Mouse (Mus musculus): ENCODE data around the gene Iqgap2. TPM values are rescaled to one million over a fixed set of nuclear protein-coding genes. Genes with fewer than 3 reads are reported as not detected.
A peak's percentile ranks its signal among the peaks of the same experiment; 100 is the strongest.

Iqgap2 gene
- total RNA-seq (2021), result 1 to 10 TPM; 2.2 to 2.5 TPM
- 0.61 and 1.1 TPM in 2 replicates for polyA plus RNA-seq (2012; rRNA removed)
- long read RNA-seq, full-length matches to known transcripts, result 1 of 1 reads
- long read RNA-seq, partial matches to known transcripts, result 0 of 1 reads
- long read RNA-seq, other reads (novel, unspliced or antisense), result 0 of 1 reads

- Histone ChIP-seq H3K27ac (peak within 1 kb of the TSS; percentile 34; the same call in 1 of the 2 replicates), H3K9ac (ENCODE audit: low read depth, low read length) (peak within 1 kb of the TSS; percentile 55), H3K79me2 (replicated peaks; ENCODE audit: control insufficient read depth, insufficient read depth, low read length) (no peaks in the 10 kb centered on the region), H3K36me3 (ENCODE audit: control insufficient read depth, insufficient read depth, low read length) (no peaks in the 10 kb centered on the region), H3K4me1 (ENCODE audit: control insufficient read depth, insufficient read depth, low read length) (no peaks in the 10 kb centered on the region; the same call in 1 of the 2 replicates), H3K27me3 (ENCODE audit: control insufficient read depth, insufficient read depth, low read length) (peaks cover 4% of the 10 kb centered on the region; the same call in 1 of the 2 replicates), H3K4me3 (peak within 1 kb of the TSS; percentile 62)
- under 1% methylated on average over 48 of the region's 48 CpGs for WGBS
- no peak for DNase-seq
- TF ChIP-seq CTCF (IDR thresholded peaks at IDR 0.05) (no peak), EP300 (IDR thresholded peaks at IDR 0.05; ENCODE audit: insufficient read depth, low read depth, low read length) (no peak), POLR2A (IDR thresholded peaks at IDR 0.05; ENCODE audit: insufficient read depth, low read depth, low read length) (no peak)
- intact Hi-C loops (cut with DNase I), result loop anchor here (5.0 to 10.0 kb wide), 3 partner anchors 117 to 329 kb away; no protein-coding TSS in a partner anchor
Measured at GRCm38 (mm10) chr13:95891491-95891925, at the start of gene Iqgap2. Gene Iqgap2 (minus strand): TSS chr13:95891922.

DNA sequence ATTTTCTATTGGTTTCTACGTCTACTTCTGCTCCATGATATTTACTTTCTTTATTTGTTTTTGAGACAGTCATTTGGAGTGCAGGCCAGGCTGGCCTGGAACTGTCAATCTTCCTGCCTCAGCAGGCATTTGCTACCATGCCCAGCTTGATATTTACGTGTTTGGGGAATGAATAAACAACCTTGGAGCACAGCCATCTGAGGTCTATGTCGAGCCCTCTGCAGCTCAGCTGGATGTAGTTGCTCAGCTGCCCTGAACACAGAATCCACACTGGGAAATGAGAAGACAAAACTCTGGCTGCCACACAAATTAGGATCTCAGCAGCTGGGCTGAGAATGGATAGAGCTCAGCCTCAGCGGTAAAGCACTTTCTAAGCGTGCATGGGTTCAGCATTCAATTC lies 49.1 kb upstream of the Iqgap2 start:
- no peak for TF ChIP-seq CTCF (IDR thresholded peaks at IDR 0.05)
- TF ChIP-seq EP300 (IDR thresholded peaks at IDR 0.05; ENCODE audit: insufficient read depth, low read depth, low read length), result no peak
- TF ChIP-seq POLR2A (IDR thresholded peaks at IDR 0.05; ENCODE audit: insufficient read depth, low read depth, low read length), result no peak
- H3K36me3 ChIP-seq (ENCODE audit: control insufficient read depth, insufficient read depth, low read length), result no peaks in the 10 kb centered on the region
- H3K27me3 ChIP-seq (ENCODE audit: control insufficient read depth, insufficient read depth, low read length), result no peaks in the 10 kb centered on the region
- H3K4me1 ChIP-seq (ENCODE audit: control insufficient read depth, insufficient read depth, low read length), result no peaks in the 10 kb centered on the region
- no peak overlapping the region for H3K9ac ChIP-seq (ENCODE audit: low read depth, low read length)
- no peak overlapping the region for H3K27ac ChIP-seq
- H3K79me2 ChIP-seq (replicated peaks; ENCODE audit: control insufficient read depth, insufficient read depth, low read length), result no peaks in the 10 kb centered on the region
- no peak overlapping the region for H3K4me3 ChIP-seq
- WGBS, result 75% methylated on average over 5 of the region's 5 CpGs
- no peak for DNase-seq
- intact Hi-C loops (cut with DNase I), result no loop called here

GRCm38 (mm10) chr13:95924201-95924621 lies 32.5 kb upstream of the Iqgap2 start:
- Histone ChIP-seq H3K9ac (ENCODE audit: low read depth, low read length) (no peak overlapping the region), H3K36me3 (ENCODE audit: control insufficient read depth, insufficient read depth, low read length) (no peaks in the 10 kb centered on the region), H3K79me2 (replicated peaks; ENCODE audit: control insufficient read depth, insufficient read depth, low read length) (no peaks in the 10 kb centered on the region), H3K27ac (no peak overlapping the region), H3K4me3 (no peak overlapping the region), H3K4me1 (ENCODE audit: control insufficient read depth, insufficient read depth, low read length) (no peaks in the 10 kb centered on the region), H3K27me3 (ENCODE audit: control insufficient read depth, insufficient read depth, low read length) (no peaks in the 10 kb centered on the region)
- intact Hi-C loops (cut with DNase I), result no loop called here
- TF ChIP-seq CTCF (IDR thresholded peaks at IDR 0.05), result no peak
- no peak for TF ChIP-seq EP300 (IDR thresholded peaks at IDR 0.05; ENCODE audit: insufficient read depth, low read depth, low read length)
- TF ChIP-seq POLR2A (IDR thresholded peaks at IDR 0.05; ENCODE audit: insufficient read depth, low read depth, low read length), result no peak
- WGBS, result 67% methylated on average over 2 of the region's 2 CpGs
- no peak for DNase-seq

GRCm38 (mm10) chr13:95922626-95923025 lies 30.9 kb upstream of the Iqgap2 start:
- DNase-seq, result peak in 1 of 2 experiments; percentile 8
- no peak overlapping the region for H3K9ac ChIP-seq (ENCODE audit: low read depth, low read length)
- no peaks in the 10 kb centered on the region for H3K36me3 ChIP-seq (ENCODE audit: control insufficient read depth, insufficient read depth, low read length)
- WGBS, result 70% methylated on average over 4 of the region's 4 CpGs
- intact Hi-C loops (cut with DNase I), result no loop called here
- H3K4me1 ChIP-seq (ENCODE audit: control insufficient read depth, insufficient read depth, low read length), result no peaks in the 10 kb centered on the region
- no peaks in the 10 kb centered on the region for H3K27me3 ChIP-seq (ENCODE audit: control insufficient read depth, insufficient read depth, low read length)
- H3K27ac ChIP-seq, result no peak overlapping the region
- TF ChIP-seq EP300 (IDR thresholded peaks at IDR 0.05; ENCODE audit: insufficient read depth, low read depth, low read length) (no peak), CTCF (IDR thresholded peaks at IDR 0.05) (no peak), POLR2A (IDR thresholded peaks at IDR 0.05; ENCODE audit: insufficient read depth, low read depth, low read length) (no peak)
- H3K4me3 ChIP-seq, result no peak overlapping the region
- H3K79me2 ChIP-seq (replicated peaks; ENCODE audit: control insufficient read depth, insufficient read depth, low read length), result no peaks in the 10 kb centered on the region

DNA sequence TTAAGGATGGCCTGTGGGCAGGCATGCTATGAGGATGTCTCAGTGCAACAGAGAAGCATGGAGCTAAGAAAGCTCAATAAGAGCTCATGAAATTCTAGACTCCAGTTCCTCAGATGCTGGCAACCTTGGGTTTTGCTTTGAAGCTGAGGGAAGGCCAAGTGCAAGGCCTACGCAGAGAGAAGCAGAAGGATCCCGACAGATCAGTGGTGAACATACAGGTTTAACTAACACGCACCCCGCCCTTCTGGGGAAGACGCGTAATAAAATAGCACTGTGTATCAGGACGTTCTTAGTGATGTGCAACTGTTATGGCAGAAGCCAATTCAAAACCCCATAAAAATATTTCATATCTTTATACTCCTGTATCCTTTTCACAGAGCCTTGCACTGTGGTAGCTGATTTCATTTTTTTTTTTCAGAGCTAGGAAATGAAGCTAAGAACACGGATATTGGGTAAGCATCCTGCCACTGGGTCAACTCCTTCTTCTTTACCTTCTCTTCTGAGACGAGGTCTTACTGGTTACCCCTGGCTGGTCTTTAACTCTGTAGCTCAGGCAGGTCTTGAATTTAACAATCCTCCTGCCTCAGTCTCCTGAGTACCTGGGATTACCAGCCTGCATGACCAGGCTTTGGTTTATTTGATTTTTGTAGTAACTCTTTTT lies 27.0 kb upstream of the Iqgap2 start:
- 92% methylated on average over 9 of the region's 9 CpGs for WGBS
- no peaks in the 10 kb centered on the region for H3K36me3 ChIP-seq (ENCODE audit: control insufficient read depth, insufficient read depth, low read length)
- H3K4me1 ChIP-seq (ENCODE audit: control insufficient read depth, insufficient read depth, low read length), result no peaks in the 10 kb centered on the region
- no peak overlapping the region for H3K27ac ChIP-seq
- H3K4me3 ChIP-seq, result no peak overlapping the region
- H3K9ac ChIP-seq (ENCODE audit: low read depth, low read length), result no peak overlapping the region
- no peaks in the 10 kb centered on the region for H3K79me2 ChIP-seq (replicated peaks; ENCODE audit: control insufficient read depth, insufficient read depth, low read length)
- TF ChIP-seq CTCF (IDR thresholded peaks at IDR 0.05), result no peak
- no peak for TF ChIP-seq EP300 (IDR thresholded peaks at IDR 0.05; ENCODE audit: insufficient read depth, low read depth, low read length)
- TF ChIP-seq POLR2A (IDR thresholded peaks at IDR 0.05; ENCODE audit: insufficient read depth, low read depth, low read length), result no peak
- no peaks in the 10 kb centered on the region for H3K27me3 ChIP-seq (ENCODE audit: control insufficient read depth, insufficient read depth, low read length)
- DNase-seq, result no peak
- intact Hi-C loops (cut with DNase I), result no loop called here

GRCm38 (mm10) chr13:95913046-95913406 lies 21.3 kb upstream of the Iqgap2 start:
- Histone ChIP-seq H3K4me3 (no peak overlapping the region), H3K27ac (no peak overlapping the region), H3K27me3 (ENCODE audit: control insufficient read depth, insufficient read depth, low read length) (no peaks in the 10 kb centered on the region), H3K4me1 (ENCODE audit: control insufficient read depth, insufficient read depth, low read length) (no peaks in the 10 kb centered on the region), H3K36me3 (ENCODE audit: control insufficient read depth, insufficient read depth, low read length) (no peaks in the 10 kb centered on the region), H3K79me2 (replicated peaks; ENCODE audit: control insufficient read depth, insufficient read depth, low read length) (no peaks in the 10 kb centered on the region), H3K9ac (ENCODE audit: low read depth, low read length) (no peak overlapping the region)
- 73% methylated on average over 2 of the region's 2 CpGs for WGBS
- no peak for DNase-seq
- intact Hi-C loops (cut with DNase I), result no loop called here
- no peak for TF ChIP-seq CTCF (IDR thresholded peaks at IDR 0.05)
- TF ChIP-seq POLR2A (IDR thresholded peaks at IDR 0.05; ENCODE audit: insufficient read depth, low read depth, low read length), result no peak
- no peak for TF ChIP-seq EP300 (IDR thresholded peaks at IDR 0.05; ENCODE audit: insufficient read depth, low read depth, low read length)

Measured in heart, adult 2 months (tissue).